Mouse (Mus musculus): Measurements from ENCODE around the gene Ostc.

DNA sequence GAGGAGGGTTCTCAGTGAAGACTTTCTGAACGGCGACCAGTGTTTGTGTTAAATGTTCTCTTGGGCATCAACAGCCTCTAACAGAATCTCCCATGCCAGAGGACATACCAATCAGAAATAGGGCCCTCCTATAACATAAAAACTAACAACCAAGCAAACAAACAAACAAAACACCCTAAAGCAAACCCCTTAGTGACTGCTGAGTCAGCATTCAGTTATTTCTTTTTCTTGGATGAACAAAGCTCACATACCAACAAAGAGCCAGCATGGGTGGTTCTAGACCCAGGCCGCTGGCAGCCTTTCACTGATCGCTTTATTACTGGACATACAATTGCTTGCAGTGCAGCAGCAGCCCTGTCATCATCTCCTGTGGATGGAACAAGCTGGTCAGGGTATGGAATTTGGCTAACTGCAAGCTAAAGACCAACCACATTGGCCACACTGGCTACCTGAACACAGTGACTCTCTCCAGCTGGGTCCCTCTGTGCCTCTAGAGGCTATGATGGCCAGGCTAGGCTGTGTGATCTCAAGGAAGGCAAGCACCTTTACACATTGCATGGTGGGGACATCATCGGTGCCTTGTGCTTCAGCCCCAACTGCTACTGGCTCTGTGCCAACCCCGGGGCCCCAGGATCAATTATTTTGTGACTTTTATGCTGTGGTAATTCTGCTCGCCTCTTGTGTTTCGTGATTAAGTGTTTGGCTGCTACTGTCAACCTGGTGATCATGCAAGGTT lies 48.0 kb upstream of the Ostc start:
- TF ChIP-seq POLR2A (IDR thresholded peaks at IDR 0.05; ENCODE audit: low read depth, low read length) (no peak), CTCF (IDR thresholded peaks at IDR 0.05; ENCODE audit: extremely low read depth, insufficient read length, insufficient replicate concordance, low read depth, low read length) (no peak)

Measured in small intestine, adult 2 months (tissue).